Mouse (Mus musculus): ENCODE data around the gene Srgap2. TPM values are rescaled to one million over a fixed set of nuclear protein-coding genes. Genes with fewer than 3 reads are reported as not detected.

Gene Srgap2
- polyA plus RNA-seq, 1 experiment from 2014 or later = 15.3 TPM

DNA sequence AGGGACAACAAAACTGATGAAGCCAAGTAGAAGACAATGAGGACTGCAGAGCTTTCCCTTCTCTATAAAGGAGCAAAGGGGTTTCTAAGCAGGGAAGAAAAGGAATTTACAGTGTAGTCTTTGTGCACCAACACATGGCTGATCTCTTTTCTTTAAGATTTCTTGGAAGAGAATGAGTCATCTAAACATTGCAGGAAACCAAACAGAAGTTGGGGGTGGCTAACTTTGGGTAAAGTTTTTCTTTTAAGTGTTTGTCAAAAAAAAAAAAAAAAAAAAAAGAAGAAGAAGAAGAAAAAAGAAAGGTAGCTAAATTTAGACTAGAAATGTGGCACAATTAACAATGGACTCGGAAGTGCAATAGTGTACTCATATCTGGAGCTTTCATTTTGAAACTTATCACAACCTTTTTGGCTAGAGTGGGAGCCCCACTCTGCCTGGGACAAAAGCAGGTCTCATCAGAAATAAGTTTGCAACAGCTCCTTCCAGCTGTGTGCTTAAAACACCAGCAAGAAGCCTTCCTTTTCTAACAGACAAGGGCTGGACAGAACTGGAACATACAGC is 148.2 kb downstream of the Srgap2 start:
- no peaks in the 10 kb centered on the region for H3K27me3 ChIP-seq (replicated peaks; ENCODE audit: control insufficient read depth, insufficient read depth, low read length)
- ATAC-seq = peak; percentile 52; the same call in 1 of the 2 replicates
- H3K27ac ChIP-seq (ENCODE audit: low read depth, low read length) = no peak overlapping the region

DNA sequence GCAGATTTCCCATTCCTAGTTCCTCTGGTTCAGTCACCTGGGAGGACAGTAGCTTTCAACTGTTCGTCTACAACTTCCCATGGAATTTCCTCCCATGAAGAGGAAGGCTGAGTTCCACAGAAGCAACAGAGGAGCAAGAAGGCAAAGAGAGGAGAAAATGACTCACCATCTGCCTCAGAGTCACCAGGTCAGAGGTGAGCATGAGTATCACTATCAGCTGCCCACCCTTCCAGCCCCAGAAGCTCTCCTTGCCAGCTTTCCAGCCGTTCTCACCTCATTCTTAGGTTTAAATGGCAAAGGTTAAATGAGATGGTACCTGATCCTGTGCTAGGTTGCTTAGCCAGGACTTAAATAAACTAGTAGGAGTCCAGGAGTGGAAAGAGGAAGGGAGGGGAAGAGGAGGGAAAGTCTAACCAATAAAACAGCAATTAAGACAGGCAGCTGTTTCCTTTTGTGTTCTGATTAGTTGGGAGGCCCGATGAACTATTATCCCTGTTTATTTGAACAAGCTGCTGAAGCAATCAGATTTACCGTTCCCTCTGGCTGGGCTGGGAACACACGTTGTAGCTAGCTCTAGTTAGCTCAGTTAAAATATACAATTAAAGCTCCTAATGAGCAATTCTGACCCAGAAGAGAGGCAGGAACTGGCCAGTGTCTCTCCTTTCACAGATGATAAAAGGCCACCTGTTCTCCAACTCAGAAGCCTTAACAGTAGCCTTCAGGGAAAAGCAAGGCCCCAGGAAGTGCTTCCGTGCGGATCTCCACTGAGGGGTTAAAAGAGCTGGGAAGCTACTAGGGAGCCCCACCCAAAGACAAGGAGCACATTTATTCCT is 148.9 kb downstream of the Srgap2 start:
- DNase-seq (ENCODE audit: low spot score) (peak; percentile 74), ATAC-seq (peak; percentile 85)
- Histone ChIP-seq H3K9me3 (replicated peaks; ENCODE audit: control insufficient read depth, low read length) (no peaks in the 10 kb centered on the region), H3K4me3 (ENCODE audit: low read depth, low read length) (no peak overlapping the region), H3K9ac (ENCODE audit: low read length) (no peak overlapping the region), H3K4me2 (ENCODE audit: low read length) (no peak overlapping the region), H3K36me3 (ENCODE audit: control insufficient read depth, insufficient read depth, low read length) (no peaks in the 10 kb centered on the region), H3K27ac (ENCODE audit: low read depth, low read length) (no peak overlapping the region), H3K4me1 (ENCODE audit: control insufficient read depth, insufficient read depth, low read length) (peaks cover 15% of the 10 kb centered on the region), H3K27me3 (replicated peaks; ENCODE audit: control insufficient read depth, insufficient read depth, low read length) (no peaks in the 10 kb centered on the region)
- 19% methylated on average over 7 of the region's 7 CpGs for WGBS

More for the DNA sequence above, 148.2 kb downstream of the Srgap2 start:
- no peaks in the 10 kb centered on the region for H3K36me3 ChIP-seq (ENCODE audit: control insufficient read depth, insufficient read depth, low read length)
- peaks cover 15% of the 10 kb centered on the region for H3K4me1 ChIP-seq (ENCODE audit: control insufficient read depth, insufficient read depth, low read length)
- no peak overlapping the region for H3K4me2 ChIP-seq (ENCODE audit: low read length)
- H3K9ac ChIP-seq (ENCODE audit: low read length) = no peak overlapping the region
- WGBS = 59% methylated on average over 1 of the region's 1 CpGs
- H3K9me3 ChIP-seq (replicated peaks; ENCODE audit: control insufficient read depth, low read length) = no peaks in the 10 kb centered on the region
- no peak overlapping the region for H3K4me3 ChIP-seq (ENCODE audit: low read depth, low read length)
- no peak for DNase-seq (ENCODE audit: low spot score)

DNA sequence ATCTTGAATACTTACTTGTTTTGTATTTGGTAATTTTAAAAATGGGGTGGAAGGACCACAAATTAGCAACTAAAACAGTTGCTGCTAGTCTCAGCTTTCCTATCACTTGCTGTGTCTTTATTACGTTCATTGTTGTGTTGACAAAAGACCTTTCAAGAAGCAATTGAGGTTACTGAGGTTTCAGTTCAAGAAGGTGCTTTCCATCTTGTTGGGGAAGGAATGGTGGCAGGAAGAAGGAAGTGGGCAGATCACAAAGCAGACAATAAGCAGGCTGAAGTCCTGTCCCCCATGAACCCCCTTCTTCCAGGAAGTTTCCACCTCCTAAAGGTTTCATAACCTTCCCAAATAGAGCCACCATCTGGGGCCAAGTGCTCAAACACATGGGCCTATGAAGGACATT is 161.3 kb downstream of the Srgap2 start:
- H3K27me3 ChIP-seq (replicated peaks; ENCODE audit: control insufficient read depth, insufficient read depth, low read length) = no peaks in the 10 kb centered on the region
- peaks cover 6% of the 10 kb centered on the region; the same call in 1 of the 2 replicates for H3K36me3 ChIP-seq (ENCODE audit: control insufficient read depth, insufficient read depth, low read length)
- ATAC-seq (no peak), DNase-seq (ENCODE audit: low spot score) (no peak)
- no peaks in the 10 kb centered on the region for H3K4me1 ChIP-seq (ENCODE audit: control insufficient read depth, insufficient read depth, low read length)
- H3K4me3 ChIP-seq (ENCODE audit: low read depth, low read length) = no peak overlapping the region
- H3K27ac ChIP-seq (ENCODE audit: low read depth, low read length) = no peak overlapping the region
- 54% methylated on average over 1 of the region's 1 CpGs for WGBS
- no peaks in the 10 kb centered on the region for H3K9me3 ChIP-seq (replicated peaks; ENCODE audit: control insufficient read depth, low read length)
- no peak overlapping the region for H3K9ac ChIP-seq (ENCODE audit: low read length)
- no peak overlapping the region for H3K4me2 ChIP-seq (ENCODE audit: low read length)

DNA sequence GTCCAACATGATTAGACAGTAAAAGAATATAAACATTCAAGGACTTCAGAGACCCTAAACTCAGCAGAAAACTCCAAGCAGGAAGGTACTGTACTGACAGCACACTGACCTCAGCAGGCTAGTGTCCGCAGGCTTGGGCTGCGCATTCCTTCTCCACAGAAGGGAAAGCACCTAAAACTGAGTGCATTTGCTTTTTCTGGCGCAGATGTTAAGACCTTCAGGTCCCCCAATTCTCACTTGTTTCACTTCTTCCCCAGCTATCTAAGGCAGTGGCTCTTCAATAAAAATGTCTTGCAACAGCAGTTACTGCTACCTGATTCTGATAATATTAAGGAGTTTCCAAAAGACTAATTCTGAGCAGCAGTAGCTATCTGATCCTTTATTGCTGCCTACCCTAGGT is 162.7 kb downstream of the Srgap2 start:
- no peak overlapping the region for H3K27ac ChIP-seq (ENCODE audit: low read depth, low read length)
- ATAC-seq (no peak), DNase-seq (ENCODE audit: low spot score) (no peak)
- no peaks in the 10 kb centered on the region for H3K9me3 ChIP-seq (replicated peaks; ENCODE audit: control insufficient read depth, low read length)
- no peaks in the 10 kb centered on the region for H3K4me1 ChIP-seq (ENCODE audit: control insufficient read depth, insufficient read depth, low read length)
- H3K27me3 ChIP-seq (replicated peaks; ENCODE audit: control insufficient read depth, insufficient read depth, low read length) = no peaks in the 10 kb centered on the region
- peaks cover 6% of the 10 kb centered on the region; the same call in 1 of the 2 replicates for H3K36me3 ChIP-seq (ENCODE audit: control insufficient read depth, insufficient read depth, low read length)
- no peak overlapping the region for H3K4me2 ChIP-seq (ENCODE audit: low read length)
- WGBS = 92% methylated on average over 3 of the region's 3 CpGs
- no peak overlapping the region for H3K9ac ChIP-seq (ENCODE audit: low read length)
- no peak overlapping the region for H3K4me3 ChIP-seq (ENCODE audit: low read depth, low read length)

DNA sequence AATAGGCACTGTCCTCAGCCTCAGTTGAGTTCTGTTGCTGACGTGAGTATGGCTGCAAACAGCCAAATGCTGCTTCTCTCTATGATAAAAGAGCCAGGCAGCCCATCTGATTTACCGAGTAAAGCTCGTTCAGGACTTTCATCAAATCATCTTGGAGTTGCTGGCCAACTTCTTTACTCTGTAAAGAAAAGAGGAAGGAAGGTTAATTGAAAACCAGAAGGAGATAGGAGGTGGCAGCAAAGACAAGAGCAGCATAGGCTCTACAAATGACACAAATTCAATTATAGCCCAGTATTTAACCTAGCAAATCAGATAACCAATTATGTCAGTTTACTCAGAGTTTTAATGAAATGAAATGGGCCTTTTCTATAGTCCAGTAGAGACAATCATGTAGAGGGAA is 163.3 kb downstream of the Srgap2 start:
- no peak overlapping the region for H3K4me2 ChIP-seq (ENCODE audit: low read length)
- no peak overlapping the region for H3K27ac ChIP-seq (ENCODE audit: low read depth, low read length)
- no peak for ATAC-seq
- no peaks in the 10 kb centered on the region for H3K27me3 ChIP-seq (replicated peaks; ENCODE audit: control insufficient read depth, insufficient read depth, low read length)
- H3K4me1 ChIP-seq (ENCODE audit: control insufficient read depth, insufficient read depth, low read length) = no peaks in the 10 kb centered on the region
- 72% methylated on average over 3 of the region's 3 CpGs for WGBS
- no peak overlapping the region for H3K4me3 ChIP-seq (ENCODE audit: low read depth, low read length)
- DNase-seq (ENCODE audit: low spot score) = no peak
- H3K9ac ChIP-seq (ENCODE audit: low read length) = no peak overlapping the region
- no peaks in the 10 kb centered on the region for H3K9me3 ChIP-seq (replicated peaks; ENCODE audit: control insufficient read depth, low read length)
- H3K36me3 ChIP-seq (ENCODE audit: control insufficient read depth, insufficient read depth, low read length) = peaks cover 6% of the 10 kb centered on the region; the same call in 1 of the 2 replicates

DNA sequence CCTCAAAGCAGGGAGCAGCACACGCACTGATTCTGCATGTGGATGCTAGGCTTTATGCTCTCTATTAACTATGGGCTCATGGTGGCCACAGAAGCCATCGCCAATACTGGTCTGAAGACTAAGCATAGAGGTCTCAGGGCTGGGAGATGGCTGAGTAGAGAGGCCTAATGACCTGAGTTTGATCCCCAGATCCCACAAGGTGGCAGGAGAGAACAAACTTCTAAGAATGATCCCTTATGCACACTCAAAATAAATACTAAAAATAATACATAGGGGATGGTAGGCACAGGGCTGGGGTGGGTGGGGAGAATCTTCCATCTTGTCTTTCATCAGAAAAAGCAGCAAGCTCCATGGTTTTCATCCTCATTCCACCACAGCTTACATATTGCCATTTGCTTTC is 165.1 kb downstream of the Srgap2 start:
- Histone ChIP-seq H3K4me3 (ENCODE audit: low read depth, low read length) (no peak overlapping the region), H3K4me1 (ENCODE audit: control insufficient read depth, insufficient read depth, low read length) (no peaks in the 10 kb centered on the region), H3K36me3 (ENCODE audit: control insufficient read depth, insufficient read depth, low read length) (peaks cover 6% of the 10 kb centered on the region; the same call in 1 of the 2 replicates), H3K4me2 (ENCODE audit: low read length) (no peak overlapping the region), H3K9ac (ENCODE audit: low read length) (no peak overlapping the region), H3K9me3 (replicated peaks; ENCODE audit: control insufficient read depth, low read length) (no peaks in the 10 kb centered on the region), H3K27me3 (replicated peaks; ENCODE audit: control insufficient read depth, insufficient read depth, low read length) (no peaks in the 10 kb centered on the region), H3K27ac (ENCODE audit: low read depth, low read length) (no peak overlapping the region)
- DNase-seq (ENCODE audit: low spot score) (no peak), ATAC-seq (no peak)
- WGBS = 96% methylated on average over 2 of the region's 2 CpGs

DNA sequence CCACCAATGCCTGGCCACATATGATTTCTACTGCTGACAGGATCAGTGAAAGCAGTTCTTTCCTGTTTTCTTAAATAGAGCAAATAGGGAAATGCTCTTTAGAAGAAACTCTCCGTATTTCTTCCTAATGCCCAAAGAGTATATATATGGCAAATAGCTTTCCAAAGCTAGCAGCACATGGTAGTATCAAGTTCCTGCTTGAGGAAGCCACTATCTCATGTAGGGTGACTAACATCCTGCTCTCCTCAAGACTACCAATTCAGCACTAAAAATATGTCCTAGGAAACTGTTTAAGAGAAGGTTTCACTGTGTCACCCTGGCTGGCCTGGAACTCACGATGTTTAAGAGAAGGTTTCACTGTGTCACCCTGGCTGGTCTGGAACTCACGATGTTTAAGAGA is 166.4 kb downstream of the Srgap2 start:
- H3K4me2 ChIP-seq (ENCODE audit: low read length) = no peak overlapping the region
- H3K36me3 ChIP-seq (ENCODE audit: control insufficient read depth, insufficient read depth, low read length) = peaks cover 8% of the 10 kb centered on the region; the same call in 1 of the 2 replicates
- no peaks in the 10 kb centered on the region for H3K27me3 ChIP-seq (replicated peaks; ENCODE audit: control insufficient read depth, insufficient read depth, low read length)
- H3K9ac ChIP-seq (ENCODE audit: low read length) = no peak overlapping the region
- DNase-seq (ENCODE audit: low spot score) = no peak
- H3K9me3 ChIP-seq (replicated peaks; ENCODE audit: control insufficient read depth, low read length) = no peaks in the 10 kb centered on the region
- H3K4me3 ChIP-seq (ENCODE audit: low read depth, low read length) = no peak overlapping the region
- WGBS = 97% methylated on average over 3 of the region's 3 CpGs
- H3K4me1 ChIP-seq (ENCODE audit: control insufficient read depth, insufficient read depth, low read length) = no peaks in the 10 kb centered on the region
- ATAC-seq = no peak
- no peak overlapping the region for H3K27ac ChIP-seq (ENCODE audit: low read depth, low read length)

DNA sequence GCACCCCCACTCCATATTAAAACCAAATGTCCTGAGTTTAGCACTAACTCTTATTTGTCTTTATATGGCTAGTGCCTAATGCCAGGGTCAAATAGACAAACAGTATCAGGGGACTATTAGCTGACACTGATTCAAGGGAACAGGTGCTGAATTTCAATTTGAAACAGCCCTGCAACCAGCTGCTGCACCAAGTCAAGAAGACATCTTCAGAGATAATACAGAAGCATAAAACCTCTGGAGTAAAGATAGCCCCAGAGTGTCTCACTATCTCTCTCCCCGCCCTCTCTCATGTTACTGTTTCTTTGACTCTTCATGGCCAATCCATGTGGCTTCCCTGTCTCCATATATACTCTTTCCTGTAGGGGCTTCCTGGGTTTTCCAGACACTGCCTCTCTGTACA is 167.5 kb downstream of the Srgap2 start:
- no peak overlapping the region for H3K4me2 ChIP-seq (ENCODE audit: low read length)
- ATAC-seq (no peak), DNase-seq (ENCODE audit: low spot score) (no peak)
- no peak overlapping the region for H3K9ac ChIP-seq (ENCODE audit: low read length)
- H3K4me1 ChIP-seq (ENCODE audit: control insufficient read depth, insufficient read depth, low read length) = no peaks in the 10 kb centered on the region
- no peaks in the 10 kb centered on the region for H3K27me3 ChIP-seq (replicated peaks; ENCODE audit: control insufficient read depth, insufficient read depth, low read length)
- no peak overlapping the region for H3K4me3 ChIP-seq (ENCODE audit: low read depth, low read length)
- WGBS = 88% methylated on average over 1 of the region's 1 CpGs
- H3K9me3 ChIP-seq (replicated peaks; ENCODE audit: control insufficient read depth, low read length) = no peaks in the 10 kb centered on the region
- H3K27ac ChIP-seq (ENCODE audit: low read depth, low read length) = no peak overlapping the region
- H3K36me3 ChIP-seq (ENCODE audit: control insufficient read depth, insufficient read depth, low read length) = peaks cover 19% of the 10 kb centered on the region

DNA sequence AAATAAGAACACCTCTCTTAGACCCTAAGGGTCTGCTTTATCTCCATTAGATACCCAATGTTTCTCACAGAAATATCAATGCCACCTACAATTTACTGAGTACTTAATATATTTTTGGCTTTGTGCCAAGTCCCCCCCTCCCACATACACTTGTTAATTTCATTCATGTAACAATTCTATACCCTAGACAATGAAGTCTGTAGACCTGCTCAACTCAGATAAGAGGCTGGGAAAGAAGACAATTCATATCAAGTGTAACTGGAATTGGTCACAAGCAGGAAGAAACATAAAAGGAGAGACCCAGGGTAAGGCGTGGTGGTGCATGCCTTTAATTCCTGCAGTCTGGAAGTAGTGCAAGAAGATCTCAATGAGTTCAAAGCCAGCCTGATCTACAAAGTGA is 169.9 kb downstream of the Srgap2 start:
- Histone ChIP-seq H3K4me1 (ENCODE audit: control insufficient read depth, insufficient read depth, low read length) (peaks cover 2% of the 10 kb centered on the region; the same call in 1 of the 2 replicates), H3K27me3 (replicated peaks; ENCODE audit: control insufficient read depth, insufficient read depth, low read length) (no peaks in the 10 kb centered on the region), H3K9ac (ENCODE audit: low read length) (no peak overlapping the region), H3K9me3 (replicated peaks; ENCODE audit: control insufficient read depth, low read length) (no peaks in the 10 kb centered on the region), H3K4me3 (ENCODE audit: low read depth, low read length) (no peak overlapping the region), H3K4me2 (ENCODE audit: low read length) (no peak overlapping the region), H3K36me3 (ENCODE audit: control insufficient read depth, insufficient read depth, low read length) (peaks cover 19% of the 10 kb centered on the region), H3K27ac (ENCODE audit: low read depth, low read length) (no peak overlapping the region)
- ATAC-seq = no peak
- 82% methylated on average over 1 of the region's 1 CpGs for WGBS
- no peak for DNase-seq (ENCODE audit: low spot score)

All from forebrain, embryonic 14.5 days (tissue).